Mouse (Mus musculus): ENCODE data around the gene Ttc16. TPM values are rescaled to one million over a fixed set of nuclear protein-coding genes. Genes with fewer than 3 reads are reported as not detected.

The Ttc16 gene
- total RNA-seq, 2 experiments from 2014 or later: 0.13 to 0.26 TPM

DNA sequence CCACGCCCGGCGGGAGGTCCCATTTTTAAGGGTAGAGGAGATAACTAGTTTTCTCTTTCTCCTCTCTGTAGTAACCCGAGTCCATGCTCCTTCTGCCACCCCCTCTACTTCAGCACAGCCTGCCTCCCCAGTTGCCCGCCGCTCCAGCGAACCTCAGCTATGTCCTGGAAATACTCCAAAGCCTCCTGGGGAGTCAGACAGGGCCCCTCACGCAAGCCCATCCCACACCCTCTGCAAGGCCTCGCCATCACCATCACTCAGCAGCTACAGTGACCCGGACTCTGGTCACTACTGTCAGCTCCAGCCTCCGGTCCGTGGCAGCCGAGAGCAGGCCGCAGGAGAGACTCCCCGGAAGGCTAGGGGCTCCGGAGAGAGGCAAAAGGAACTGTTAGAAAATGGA is 26.4 kb downstream of the Ttc16 start:
- DNase-seq (ENCODE audit: low spot score in 2 of 2): no peak

GRCm38 (mm10) chr2:32744272-32744982 is 31.0 kb downstream of the Ttc16 start:
- DNase-seq (ENCODE audit: low spot score in 2 of 2): no peak

GRCm38 (mm10) chr2:32742173-32742531 is 33.3 kb downstream of the Ttc16 start:
- DNase-seq (ENCODE audit: low spot score in 2 of 2): no peak

- DNase-seq (ENCODE audit: low spot score in 2 of 2): peak in 1 of 2 experiments; percentile 61
Measured at GRCm38 (mm10) chr2:32741273-32742172, 33.9 kb downstream of the Ttc16 start.

DNA sequence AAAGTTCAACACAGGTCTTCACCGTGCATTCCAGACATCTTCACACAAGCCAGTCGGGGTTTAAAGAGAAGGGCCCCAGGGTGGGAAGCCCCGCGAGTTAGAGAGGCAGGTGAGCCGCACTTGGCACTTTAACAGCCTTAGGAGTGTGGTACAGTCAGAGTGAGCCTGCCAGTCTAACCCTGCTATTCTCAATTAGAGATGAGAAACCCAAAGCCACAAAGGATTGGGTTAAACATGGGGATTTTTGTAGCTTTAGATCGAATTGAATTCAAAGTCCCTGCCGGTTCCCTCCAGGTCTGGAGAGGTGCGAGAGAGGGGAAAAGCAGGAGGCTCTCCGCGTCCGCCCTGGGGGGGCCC is 34.5 kb downstream of the Ttc16 start, which contains the start of gene 6330409D20Rik:
Gene 6330409D20Rik, minus strand, starts transcription at position 101 of the 357 bp plus-strand sequence.
- DNase-seq (ENCODE audit: low spot score in 2 of 2): no peak

- DNase-seq (ENCODE audit: low spot score in 2 of 2): no peak
Measured at GRCm38 (mm10) chr2:32739311-32739710, 36.1 kb downstream of the Ttc16 start.

- DNase-seq (ENCODE audit: low spot score in 2 of 2): no peak
Measured at GRCm38 (mm10) chr2:32737008-32737407, 38.4 kb downstream of the Ttc16 start.

DNA sequence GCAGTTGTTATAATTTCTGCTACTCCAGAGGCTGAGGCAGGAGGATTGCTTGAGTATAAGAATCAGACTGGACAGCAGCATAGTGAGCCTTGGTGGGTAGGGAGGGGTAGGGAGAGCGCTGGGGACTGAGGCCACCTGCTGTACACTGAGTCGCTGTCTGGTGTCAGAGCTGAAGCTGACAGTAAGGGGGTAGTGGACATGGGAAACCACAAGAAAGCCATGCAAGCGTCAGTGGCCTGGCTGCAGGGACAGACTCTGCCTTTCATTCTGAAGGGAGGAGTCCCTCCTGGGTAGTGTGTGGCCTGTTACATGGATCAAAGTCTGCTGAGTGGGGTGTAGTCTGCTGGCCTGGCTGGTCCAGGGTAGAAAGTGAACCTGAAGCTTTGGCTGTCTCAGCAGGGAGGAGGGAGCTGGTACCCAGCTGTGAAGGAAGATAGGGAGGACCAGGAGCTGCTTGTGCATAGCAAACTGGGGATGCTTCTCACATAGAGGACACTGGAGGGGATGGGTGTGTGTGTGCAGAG is 39.1 kb downstream of the Ttc16 start:
- no peak for DNase-seq (ENCODE audit: low spot score in 2 of 2)

GRCm38 (mm10) chr2:32734933-32735332 is 40.5 kb downstream of the Ttc16 start:
- DNase-seq (ENCODE audit: low spot score in 2 of 2): no peak

GRCm38 (mm10) chr2:32734480-32734879 is 41.0 kb downstream of the Ttc16 start:
- DNase-seq (ENCODE audit: low spot score in 2 of 2): no peak

- DNase-seq (ENCODE audit: low spot score in 2 of 2): no peak
Measured at GRCm38 (mm10) chr2:32732695-32733094, 42.7 kb downstream of the Ttc16 start.

DNA sequence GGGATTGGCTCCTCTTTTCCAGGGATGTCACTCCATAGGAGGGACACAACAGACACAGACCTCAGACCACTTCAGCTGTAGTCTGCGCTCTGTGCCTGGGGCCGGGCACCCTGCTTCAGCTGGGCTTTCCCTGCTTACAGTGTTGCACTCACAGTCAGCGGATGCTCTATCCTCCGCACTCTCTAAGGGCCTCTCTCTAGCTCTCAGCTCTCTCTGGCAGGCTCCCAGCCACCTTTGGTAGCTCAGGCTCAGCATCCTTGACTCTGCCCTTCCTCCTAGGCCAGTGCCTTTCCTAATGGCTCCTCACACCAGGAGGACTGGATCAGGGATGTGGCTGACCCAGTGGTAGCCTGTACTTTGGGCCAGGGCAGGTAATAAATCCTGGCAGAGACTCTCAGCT is 43.5 kb downstream of the Ttc16 start:
- DNase-seq (ENCODE audit: low spot score in 2 of 2): no peak

- DNase-seq (ENCODE audit: low spot score in 2 of 2): no peak
Measured at GRCm38 (mm10) chr2:32730854-32731253, 44.6 kb downstream of the Ttc16 start.

- DNase-seq (ENCODE audit: low spot score in 2 of 2): no peak
Measured at GRCm38 (mm10) chr2:32729547-32729946, 45.9 kb downstream of the Ttc16 start.

DNA sequence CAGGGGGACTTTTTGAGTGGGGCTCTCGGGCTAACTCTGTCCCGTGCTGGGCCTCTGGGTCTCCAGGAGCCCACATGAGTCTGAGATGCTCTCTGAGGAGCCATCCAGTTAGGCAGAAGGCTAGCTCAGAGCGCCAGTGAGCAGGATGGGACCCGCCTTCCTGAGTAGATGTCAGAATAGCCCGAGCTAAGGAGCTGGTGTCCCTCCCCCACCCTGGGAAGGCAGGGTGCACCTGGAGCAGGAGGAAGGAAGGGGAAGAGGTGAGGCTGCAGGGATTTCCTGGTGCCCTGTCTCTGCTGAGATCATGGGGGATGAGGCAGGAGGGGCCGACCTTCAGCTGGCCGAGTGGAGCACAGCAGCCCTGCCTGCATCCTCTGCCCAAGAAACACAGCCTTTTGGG is 47.0 kb downstream of the Ttc16 start:
- no peak for DNase-seq (ENCODE audit: low spot score in 2 of 2)

DNA sequence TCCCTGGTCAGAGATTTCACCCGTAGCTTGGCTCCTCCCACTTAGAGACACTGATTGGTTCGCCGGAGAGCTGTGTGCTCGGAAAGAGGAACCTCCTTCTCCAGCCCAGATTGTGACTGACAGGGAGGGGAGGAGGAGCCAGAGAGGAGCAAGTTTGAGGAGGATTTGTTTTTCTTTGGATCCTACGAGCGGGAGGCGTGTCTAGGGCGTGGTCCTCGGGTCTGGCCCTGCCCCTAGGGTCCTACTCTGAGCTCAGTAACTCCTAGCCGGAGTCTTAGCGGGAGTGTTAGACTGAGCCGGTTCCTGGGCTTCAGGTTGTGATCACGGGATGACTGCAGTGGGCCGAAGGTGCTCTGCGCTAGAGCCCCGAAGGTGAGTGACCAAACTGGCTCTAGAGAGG is 48.0 kb downstream of the Ttc16 start:
- peak; percentile 79 to 83 for DNase-seq (ENCODE audit: low spot score in 2 of 2)

- no peak for DNase-seq (ENCODE audit: low spot score in 2 of 2)
Measured at GRCm38 (mm10) chr2:32724832-32725790, 50.3 kb downstream of the Ttc16 start.

DNA sequence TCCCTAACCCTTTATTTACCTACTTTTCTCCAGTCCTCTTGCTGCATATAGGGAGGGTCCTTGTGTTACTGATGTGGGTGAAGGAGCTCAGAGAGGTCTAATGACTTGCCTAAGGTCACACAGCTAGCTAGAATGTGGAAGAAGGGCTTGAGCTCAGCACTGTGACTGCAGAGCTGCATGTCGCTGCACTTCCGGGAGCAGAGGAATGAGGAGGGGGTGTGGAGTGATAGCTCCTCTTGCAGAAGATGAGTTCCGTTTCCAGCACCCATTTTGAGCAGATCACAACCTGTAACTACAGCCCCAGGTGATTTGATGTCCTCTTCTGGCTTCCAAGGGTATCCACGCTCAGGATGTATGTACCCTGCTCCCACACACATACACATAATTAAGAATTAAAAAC is 51.3 kb downstream of the Ttc16 start:
- no peak for DNase-seq (ENCODE audit: low spot score in 2 of 2)

DNA sequence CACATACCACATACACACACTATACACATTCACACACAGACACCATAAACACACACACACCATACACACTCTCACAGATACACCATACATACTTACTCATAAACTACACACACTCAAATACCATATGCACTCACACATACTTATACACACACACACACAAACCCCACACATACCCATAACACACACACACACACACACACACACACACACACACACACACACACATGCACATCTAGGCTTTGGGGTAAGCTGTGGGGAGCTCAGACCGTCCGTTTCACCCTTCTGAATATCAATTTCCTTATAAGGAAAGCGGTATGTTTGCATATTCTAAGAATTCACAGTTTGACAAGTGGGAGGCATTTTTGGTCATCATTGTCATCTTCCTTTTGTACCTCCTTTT is 52.9 kb downstream of the Ttc16 start:
- DNase-seq (ENCODE audit: low spot score in 2 of 2): no peak

DNA sequence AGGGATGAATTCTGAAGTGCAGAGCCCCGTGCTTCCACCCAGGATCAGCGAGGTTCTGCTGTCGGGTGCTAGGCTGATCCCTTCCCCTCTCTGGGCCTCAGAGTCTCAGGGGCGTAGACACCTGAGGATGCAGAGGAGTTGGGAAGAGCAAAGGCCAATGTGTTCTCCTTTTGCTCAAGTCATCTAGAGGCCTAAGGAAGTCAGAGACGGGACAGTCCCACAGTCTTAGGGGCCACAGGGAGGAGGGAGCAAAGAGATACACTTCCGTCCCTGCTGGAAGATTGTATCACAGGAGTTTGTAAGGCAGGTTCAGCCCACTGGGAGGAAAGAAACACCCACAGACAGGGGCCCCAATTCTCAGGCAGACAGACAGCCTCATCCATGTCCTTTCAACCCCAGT is 53.4 kb downstream of the Ttc16 start:
- DNase-seq (ENCODE audit: low spot score in 2 of 2): no peak

- no peak for DNase-seq (ENCODE audit: low spot score in 2 of 2)
Measured at GRCm38 (mm10) chr2:32720681-32721229, 54.7 kb downstream of the Ttc16 start, which contains the start of gene Sh2d3c. Gene Sh2d3c (plus strand): TSS chr2:32721055.
